Comparison of ENCODE assay signal across 16 mouse cellular contexts in genomic region chr11:82310336-82311045, GRCm38 (mm10). TPM values are rescaled to one million over a fixed set of nuclear protein-coding genes. Genes with fewer than 3 reads are reported as not detected.
DNase-seq lines count a peak whose midpoint lies in the region; ATAC-seq lines count a peak whose summit lies in the region.
"Had no signal": no experiment of that assay in that cellular context is flagged by ENCODE, and none has a peak within 500 bp of the region (broad histone marks: within the 10 kb centered on the region; RNA-seq: fewer than 3 reads in every experiment).

No protein-coding gene starts in this region.

- H3K4me3 ChIP-seq in forebrain, embryonic 16.5 days (replicated peaks; ENCODE audit: low read length): peak overlapping the region; percentile 2; the same call in 1 of the 2 replicates
- H3K4me3 ChIP-seq in hindbrain, embryonic 12.5 days: no peak overlapping the region
- H3K4me3 ChIP-seq in neural tube, embryonic 12.5 days: no peak overlapping the region
- H3K4me3 ChIP-seq: erythroblast, embryonic 14.5 days; heart, embryonic 13.5 days; limb, embryonic 15.5 days had no signal

- peaks cover 5% of the 10 kb centered on the region for H3K4me1 ChIP-seq in forebrain, embryonic 16.5 days (replicated peaks; ENCODE audit: control insufficient read depth, insufficient read depth, low read length)
- peaks cover 5% of the 10 kb centered on the region; the same call in 1 of the 2 replicates for H3K4me1 ChIP-seq in hindbrain, embryonic 12.5 days
- H3K4me1 ChIP-seq in neural tube, embryonic 12.5 days: peaks cover 6% of the 10 kb centered on the region; the same call in 1 of the 2 replicates
- H3K4me1 ChIP-seq: heart, embryonic 13.5 days; limb, embryonic 15.5 days had no signal

- WGBS in forebrain, embryonic 16.5 days: 4% methylated on average over 12 of the region's 12 CpGs
- WGBS in hindbrain, embryonic 12.5 days: 18% methylated on average over 12 of the region's 12 CpGs
- 22% methylated on average over 12 of the region's 12 CpGs for WGBS in neural tube, embryonic 12.5 days

- ATAC-seq in forebrain, embryonic 16.5 days: peak; percentile 67
- ATAC-seq in hindbrain, embryonic 12.5 days (ENCODE audit: low FRiP score): no peak
- no peak for ATAC-seq in neural tube, embryonic 12.5 days (ENCODE audit: low FRiP score, low read depth)
- no peak for ATAC-seq in megakaryocyte progenitor cell, adult 5-6 weeks (replicated peaks; ENCODE audit: poor library complexity)

- intact Hi-C loops in left cerebral cortex, postnatal 14 days (cut with DNase I): no loop called here

- H3K9ac ChIP-seq in forebrain, embryonic 16.5 days (replicated peaks; ENCODE audit: low read depth, low read length): 0 out of 2 replicates have a peak overlapping the region, but pooled peaks have one; percentile 0
- H3K9ac ChIP-seq in hindbrain, embryonic 12.5 days: no peak overlapping the region
- H3K9ac ChIP-seq in neural tube, embryonic 12.5 days: no peak overlapping the region
- H3K9ac ChIP-seq: heart, embryonic 13.5 days; limb, embryonic 15.5 days had no signal

- peak overlapping the region; percentile 39 for H3K4me2 ChIP-seq in forebrain, embryonic 16.5 days (ENCODE audit: low read length)
- H3K4me2 ChIP-seq in hindbrain, embryonic 12.5 days (replicated peaks): peak overlapping the region; percentile 22; the same call in 1 of the 2 replicates
- peak overlapping the region; percentile 37 for H3K4me2 ChIP-seq in neural tube, embryonic 12.5 days (replicated peaks)
- H3K4me2 ChIP-seq: heart, embryonic 13.5 days; limb, embryonic 15.5 days had no signal

- DNase-seq in left cerebral cortex, postnatal 14 days (ENCODE audit: low spot score in 2 of 2): peak; percentile 13 to 58
- DNase-seq in left cerebral cortex, adult 11 months (ENCODE audit: low spot score): no peak
- DNase-seq in c-Kit-positive CD71-positive TER-119-positive erythroid progenitor cells, embryonic 14.5 days (ENCODE audit: low spot score): no peak
- DNase-seq: kidney, postnatal 10 days; lung, adult 2 months had no signal

- no peaks in the 10 kb centered on the region for H3K27me3 ChIP-seq in forebrain, embryonic 16.5 days (replicated peaks; ENCODE audit: control insufficient read depth, insufficient read depth, low read length)
- 0 out of 2 replicates have a peak, but pooled peaks cover 2% of the 10 kb centered on the region for H3K27me3 ChIP-seq in hindbrain, embryonic 12.5 days
- H3K27me3 ChIP-seq in neural tube, embryonic 12.5 days (replicated peaks): 0 out of 2 replicates have a peak, but pooled peaks cover 3% of the 10 kb centered on the region
- H3K27me3 ChIP-seq: limb, embryonic 15.5 days had no signal

- no peaks in the 10 kb centered on the region for H3K9me3 ChIP-seq in forebrain, embryonic 16.5 days (ENCODE audit: control insufficient read depth, low read length)
- no peaks in the 10 kb centered on the region for H3K9me3 ChIP-seq in hindbrain, embryonic 12.5 days (replicated peaks)
- H3K9me3 ChIP-seq in neural tube, embryonic 12.5 days: no peaks in the 10 kb centered on the region
- H3K9me3 ChIP-seq: heart, embryonic 13.5 days; limb, embryonic 15.5 days had no signal

- no peak overlapping the region for H3K27ac ChIP-seq in forebrain, embryonic 16.5 days (ENCODE audit: low read length)
- peak overlapping the region; percentile 52 for H3K27ac ChIP-seq in hindbrain, embryonic 12.5 days
- H3K27ac ChIP-seq in neural tube, embryonic 12.5 days: no peak overlapping the region
- H3K27ac ChIP-seq: heart, embryonic 13.5 days; limb, embryonic 15.5 days had no signal

- H3K36me3 ChIP-seq in forebrain, embryonic 16.5 days (ENCODE audit: control insufficient read depth, insufficient read depth): no peaks in the 10 kb centered on the region
- no peaks in the 10 kb centered on the region for H3K36me3 ChIP-seq in hindbrain, embryonic 12.5 days
- H3K36me3 ChIP-seq in neural tube, embryonic 12.5 days: no peaks in the 10 kb centered on the region
- H3K36me3 ChIP-seq: heart, embryonic 13.5 days; limb, embryonic 15.5 days had no signal

RNA-seq across cellular contexts. Expression of gene Ccl1, which starts 5.0 kb away (rescaled TPM):
- not detected for total RNA-seq in left cerebral cortex, postnatal 14 days (2021)
- polyA plus RNA-seq in forebrain, embryonic 16.5 days (2015; fragmentation: Nextera tagmentation; extraction: Ambion mirVana): 0.47 TPM in 1 of 2 replicates, not detected in the other
- polyA plus RNA-seq in hindbrain, embryonic 12.5 days (2016; fragmentation: Nextera tagmentation; extraction: Ambion mirVana): not detected in 2 replicates
- polyA plus RNA-seq in neural tube, embryonic 12.5 days (2016; fragmentation: Nextera tagmentation; extraction: Ambion mirVana): not detected in 2 replicates
- total RNA-seq in megakaryocyte progenitor cell, adult 5-6 weeks (2015): not detected in 2 replicates
- not detected in 2 replicates for total RNA-seq in megakaryocyte progenitor cell, adult 5-6 weeks (2017)
- total RNA-seq: gastrocnemius, adult 8-10 months; layer of hippocampus, postnatal 14 days; megakaryocyte, adult 5-6 weeks had no signal
- polyA plus RNA-seq: erythroblast, embryonic 14.5 days; heart, embryonic 13.5 days; limb, embryonic 15.5 days; lung, adult 2 months; spleen, adult 2 months had no signal

Comparison
In these comparisons a context has a peak if more than half of its experiments do, and no peak if none do; other contexts are left out.
1. DNase-seq: peak in left cerebral cortex, postnatal 14 days (2 of 2); none in left cerebral cortex, adult 11 months (single experiment) and c-Kit-positive CD71-positive TER-119-positive erythroid progenitor cells, embryonic 14.5 days (single experiment).
2. Peak in every context shown above with its lines, with median percentiles within 50 percentile points of each other: H3K4me2 ChIP-seq.